Mouse (Mus musculus) kidney, adult 8-10 months (tissue): ENCODE results near the gene Fam217a.
"Not testable (repeated sequence)": the region's sequence is repeated elsewhere in the genome, so short reads cannot be mapped to it uniquely, and the experiment has no call there.

Experiments
- DNase-seq, 2 experiments: peaks; one replicate each; pipeline ENCODE4 v3.0.0; 2022

The Fam217a gene

GRCm38 (mm10) chr13:34873801-34874681 is 50.1 kb downstream of the Fam217a start:
- DNase-seq, result peak; percentile 95

- peak; percentile 13 to 46 for DNase-seq
Measured at GRCm38 (mm10) chr13:34864420-34865169, 59.5 kb downstream of the Fam217a start.

- DNase-seq, result not testable (repeated sequence)
Measured at GRCm38 (mm10) chr13:34861166-34861565, 62.9 kb downstream of the Fam217a start.
